Mouse (Mus musculus): ENCODE results near the gene Map4. TPM values are rescaled to one million over a fixed set of nuclear protein-coding genes. Genes with fewer than 3 reads are reported as not detected.

Map4 gene
- total and polyA plus RNA-seq, 3 experiments: 14.4 to 45.8 (median 28.9) TPM

- Histone ChIP-seq H3K27ac (ENCODE audit: insufficient read depth, low read depth) (no peak overlapping the region), H3K4me2 (ENCODE audit: insufficient read depth, low read depth, poor library complexity, severe bottlenecking) (no peak overlapping the region), H3K9ac (ENCODE audit: insufficient read depth, low read depth) (no peak overlapping the region), H3K79me2 (replicated peaks; ENCODE audit: control insufficient read depth, extremely low read depth, insufficient read depth, poor library complexity, severe bottlenecking) (no peaks in the 10 kb centered on the region), H3K4me1 (ENCODE audit: control insufficient read depth in 1 of 2, insufficient read depth in 2 of 2) (no peaks in the 10 kb centered on the region), H3K27me3 (replicated peaks) (no peaks in the 10 kb centered on the region), H3K4me3 (replicated peaks in 1 of 3; ENCODE audit: low read depth in 2 of 3, low read length in 2 of 3, poor library complexity in 1 of 3) (no peak overlapping the region), H3K9me3 (replicated peaks; ENCODE audit: low read length) (no peaks in the 10 kb centered on the region), H3K36me3 (replicated peaks in 1 of 2; ENCODE audit: control insufficient read depth in 1 of 2, insufficient read depth in 1 of 2, low read length in 1 of 2) (peaks cover 7 to 50% of the 10 kb centered on the region in 2 experiments)
- in situ Hi-C loops (cut with MboI; ENCODE audit: low pct_ligation_motif_present, low pct_unique_long_range_greater_than_20kb, low sequenced_read_pairs) (no loop called here), dilution Hi-C loops (cut with MboI; ENCODE audit: extremely low pct_ligation_motif_present, extremely low pct_unique_long_range_greater_than_20kb, low sequenced_read_pairs) (no loop called here)
- TF ChIP-seq MAFK (IDR thresholded peaks at IDR 0.05; ENCODE audit: insufficient replicate concordance, low read length): no peak
- no peak for DNase-seq (ENCODE audit: extremely low read depth)
Measured at GRCm38 (mm10) chr9:109900604-109901003, 30.7 kb upstream of the Map4 start.

GRCm38 (mm10) chr9:109902246-109902645 lies 29.0 kb upstream of the Map4 start:
- no peaks in the 10 kb centered on the region for H3K4me1 ChIP-seq (ENCODE audit: control insufficient read depth in 1 of 2, insufficient read depth in 2 of 2)
- DNase-seq (ENCODE audit: extremely low read depth): no peak
- no peak overlapping the region for H3K4me3 ChIP-seq (replicated peaks in 1 of 3; ENCODE audit: low read depth in 2 of 3, low read length in 2 of 3, poor library complexity in 1 of 3)
- no peak overlapping the region for H3K9ac ChIP-seq (ENCODE audit: insufficient read depth, low read depth)
- no peak overlapping the region for H3K27ac ChIP-seq (ENCODE audit: insufficient read depth, low read depth)
- no peaks in the 10 kb centered on the region for H3K9me3 ChIP-seq (replicated peaks; ENCODE audit: low read length)
- TF ChIP-seq SIN3A (IDR thresholded peaks at IDR 0.05; ENCODE audit: low read length) (no peak), ETS1 (conservative IDR thresholded peaks at IDR 0.05; ENCODE audit: low read depth, low read length) (no peak), HCFC1 (IDR thresholded peaks at IDR 0.05; ENCODE audit: low read depth, low read length) (no peak), BHLHE40 (IDR thresholded peaks at IDR 0.05; ENCODE audit: low read depth, low read length) (no peak), ZC3H11A (IDR thresholded peaks at IDR 0.05; ENCODE audit: low read depth, low read length) (no peak), NELFE (IDR thresholded peaks at IDR 0.05; ENCODE audit: low read depth, low read length) (no peak), NRF1 (IDR thresholded peaks at IDR 0.05; ENCODE audit: low read depth, low read length) (no peak), JUND (conservative IDR thresholded peaks at IDR 0.05; ENCODE audit: low read depth, low read length) (no peak), CHD2 (IDR thresholded peaks at IDR 0.05; ENCODE audit: low read length) (no peak)
- in situ Hi-C loops (cut with MboI; ENCODE audit: low pct_ligation_motif_present, low pct_unique_long_range_greater_than_20kb, low sequenced_read_pairs): no loop called here
- peaks cover 0 to 36% of the 10 kb centered on the region in 2 experiments for H3K36me3 ChIP-seq (replicated peaks in 1 of 2; ENCODE audit: control insufficient read depth in 1 of 2, insufficient read depth in 1 of 2, low read length in 1 of 2)
- H3K4me2 ChIP-seq (ENCODE audit: insufficient read depth, low read depth, poor library complexity, severe bottlenecking): no peak overlapping the region
- no peaks in the 10 kb centered on the region for H3K79me2 ChIP-seq (replicated peaks; ENCODE audit: control insufficient read depth, extremely low read depth, insufficient read depth, poor library complexity, severe bottlenecking)
- dilution Hi-C loops (cut with MboI; ENCODE audit: extremely low pct_ligation_motif_present, extremely low pct_unique_long_range_greater_than_20kb, low sequenced_read_pairs): no loop called here
- no peaks in the 10 kb centered on the region for H3K27me3 ChIP-seq (replicated peaks)

GRCm38 (mm10) chr9:109902740-109903139 lies 28.5 kb upstream of the Map4 start:
- no peak overlapping the region for H3K4me3 ChIP-seq (replicated peaks in 1 of 3; ENCODE audit: low read depth in 2 of 3, low read length in 2 of 3, poor library complexity in 1 of 3)
- no peaks in the 10 kb centered on the region for H3K9me3 ChIP-seq (replicated peaks; ENCODE audit: low read length)
- TF ChIP-seq MAX (IDR thresholded peaks at IDR 0.05; ENCODE audit: low read length): no peak
- no peak for TF ChIP-seq CHD2 (IDR thresholded peaks at IDR 0.05; ENCODE audit: low read length)
- no peak for TF ChIP-seq GABPA (IDR thresholded peaks at IDR 0.05; ENCODE audit: insufficient replicate concordance, low read depth, low read length)
- TF ChIP-seq NELFE (IDR thresholded peaks at IDR 0.05; ENCODE audit: low read depth, low read length): no peak
- no peak for TF ChIP-seq JUND (conservative IDR thresholded peaks at IDR 0.05; ENCODE audit: low read depth, low read length)
- TF ChIP-seq ZNF384 (IDR thresholded peaks at IDR 0.05; ENCODE audit: low read depth, low read length): no peak
- no peak for TF ChIP-seq MAFK (IDR thresholded peaks at IDR 0.05; ENCODE audit: insufficient replicate concordance, low read length)
- TF ChIP-seq JUN (IDR thresholded peaks at IDR 0.05; ENCODE audit: insufficient read depth, low read depth, low read length): no peak
- no peak for TF ChIP-seq E2F4 (IDR thresholded peaks at IDR 0.05; ENCODE audit: insufficient replicate concordance, low read depth, low read length)
- H3K27me3 ChIP-seq (replicated peaks): no peaks in the 10 kb centered on the region
- no peaks in the 10 kb centered on the region for H3K79me2 ChIP-seq (replicated peaks; ENCODE audit: control insufficient read depth, extremely low read depth, insufficient read depth, poor library complexity, severe bottlenecking)
- in situ Hi-C loops (cut with MboI; ENCODE audit: low pct_ligation_motif_present, low pct_unique_long_range_greater_than_20kb, low sequenced_read_pairs) (no loop called here), dilution Hi-C loops (cut with MboI; ENCODE audit: extremely low pct_ligation_motif_present, extremely low pct_unique_long_range_greater_than_20kb, low sequenced_read_pairs) (no loop called here)
- H3K4me1 ChIP-seq (ENCODE audit: control insufficient read depth in 1 of 2, insufficient read depth in 2 of 2): peaks cover 0 to 4% of the 10 kb centered on the region in 2 experiments; a peak in 2 of 4 replicates
- DNase-seq (ENCODE audit: extremely low read depth): no peak
- H3K36me3 ChIP-seq (replicated peaks in 1 of 2; ENCODE audit: control insufficient read depth in 1 of 2, insufficient read depth in 1 of 2, low read length in 1 of 2): peaks cover 0 to 32% of the 10 kb centered on the region in 2 experiments
- no peak overlapping the region for H3K9ac ChIP-seq (ENCODE audit: insufficient read depth, low read depth)
- H3K4me2 ChIP-seq (ENCODE audit: insufficient read depth, low read depth, poor library complexity, severe bottlenecking): no peak overlapping the region
- H3K27ac ChIP-seq (ENCODE audit: insufficient read depth, low read depth): no peak overlapping the region

All from CH12.LX (cell line).